Mouse (Mus musculus): ENCODE data around the gene Rbms1. TPM values are rescaled to one million over a fixed set of nuclear protein-coding genes. Genes with fewer than 3 reads are reported as not detected.

The Rbms1 gene
- polyA plus RNA-seq, 1 experiment from 2014 or later: 146 TPM

Other genes with a start within 250 kb of the Rbms1 start
- gene Itgb6, start 240.5 kb downstream of the Rbms1 start, polyA plus RNA-seq (2014; fragmentation: Nextera tagmentation; extraction: Ambion mirVana): 11.2 and 14.1 TPM in 2 replicates

All from stomach, embryonic 14.5 days (tissue).